Mouse (Mus musculus) liver, embryonic 18 days (tissue): ENCODE data around the gene Gdnf. TPM values are rescaled to one million over a fixed set of nuclear protein-coding genes. Genes with fewer than 3 reads are reported as not detected.

Experiments used
- polyA plus RNA-seq: library from polyadenylated mRNA; depleted of rRNA; stranded (reverse); fragments of >200 nt; gene quantifications from 2 replicates; pipeline ENCODE4 v1.2.3, GENCODE M21; 2012; rRNA removed

Gdnf gene
- polyA plus RNA-seq, result 0.01 TPM in 1 of 2 replicates, not detected in the other

DNA sequence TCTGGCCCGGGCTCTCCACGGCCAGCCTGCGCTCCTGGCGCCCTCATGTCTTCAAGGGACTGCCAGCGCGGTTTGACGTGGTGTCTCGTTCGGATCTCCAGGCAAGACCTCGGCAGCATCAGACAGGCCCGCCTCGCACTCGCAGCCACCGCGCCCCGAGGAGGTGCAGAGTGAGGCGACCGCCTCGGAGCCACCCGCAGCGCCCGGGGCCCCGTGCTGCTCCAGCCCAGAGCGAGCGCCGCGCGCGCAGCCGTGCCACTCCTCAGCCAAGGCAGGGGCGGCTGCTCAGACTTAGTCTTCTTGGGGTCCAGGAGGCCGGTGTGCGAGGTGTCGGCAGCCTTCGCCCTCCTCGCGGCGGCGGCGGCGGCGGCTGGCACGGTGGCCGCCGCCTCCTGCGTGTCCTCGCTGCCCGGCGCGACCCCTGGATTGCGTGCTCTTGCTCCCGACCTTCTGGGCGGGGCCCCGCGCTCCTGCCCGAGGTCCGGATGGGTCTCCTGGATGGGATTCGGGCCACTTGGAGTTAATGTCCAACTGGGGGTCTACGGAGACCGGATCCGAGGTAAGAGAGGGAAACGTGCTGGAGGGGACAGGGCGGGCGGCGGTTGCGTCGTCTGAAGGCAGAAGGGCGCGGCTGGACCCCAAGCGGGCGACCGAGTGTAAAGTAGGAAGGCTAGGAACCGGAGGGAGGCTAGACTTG is at the start of gene Gdnf:
Gene Gdnf (plus strand): TSS at position 291 of the 697 bp plus-strand sequence.

